Mouse (Mus musculus): ENCODE results near the gene Sez6. TPM values are rescaled to one million over a fixed set of nuclear protein-coding genes. Genes with fewer than 3 reads are reported as not detected.
A peak's percentile ranks its signal among the peaks of the same experiment; 100 is the strongest.

Gene Sez6
- 1.5 and 2.1 TPM in 2 replicates for polyA plus RNA-seq (2014; fragmentation: Nextera tagmentation; extraction: Ambion mirVana)

DNA sequence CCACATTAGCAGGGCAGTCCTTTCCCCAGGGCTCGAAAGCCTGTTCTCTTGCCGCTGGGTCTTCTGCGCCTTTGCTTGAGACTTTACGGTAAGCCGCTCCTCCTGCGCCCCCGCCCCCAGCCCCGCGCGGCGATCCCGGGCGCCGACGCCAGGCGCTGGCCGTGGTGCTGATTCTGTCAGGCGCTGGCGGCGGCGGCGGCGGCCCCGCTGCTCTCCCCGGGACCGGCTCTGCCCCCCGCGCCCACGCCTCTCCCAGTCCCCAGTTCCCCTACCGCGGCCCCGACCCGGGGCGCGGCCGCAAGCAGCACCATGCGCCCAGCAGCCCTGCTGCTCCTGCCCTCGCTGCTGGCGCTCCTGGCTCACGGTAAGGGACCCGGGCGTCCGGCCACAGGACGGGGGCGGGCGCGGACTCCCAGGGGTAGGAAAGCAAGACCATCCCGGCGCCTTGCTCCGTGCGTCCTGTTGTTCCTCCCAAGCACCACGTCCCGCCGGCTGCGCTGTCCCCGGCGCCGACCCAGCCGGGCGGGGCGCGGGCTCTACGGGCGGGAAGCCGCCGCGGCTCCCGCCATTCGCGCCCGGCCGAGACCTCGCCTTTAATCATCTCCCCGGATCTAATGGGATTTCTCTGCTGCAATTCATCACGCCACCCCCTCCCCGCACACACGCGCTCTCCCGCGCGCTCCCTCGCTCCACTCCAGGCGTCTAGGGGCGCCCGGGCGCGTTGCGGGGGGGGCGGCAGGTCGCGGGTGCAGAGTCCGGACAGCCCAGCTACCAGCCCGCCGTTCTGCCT lies at the start of gene Sez6:
Sez6 (plus strand) TSS at position 50 of the 790 bp plus-strand sequence.
- DNase-seq (ENCODE audit: low spot score) (peak; percentile 92), ATAC-seq (replicated peaks; ENCODE audit: insufficient number of reproducible peaks, low FRiP score, low TSS enrichment, low read depth) (peak; percentile 60)
- Histone ChIP-seq H3K4me2 (ENCODE audit: low read depth, low read length) (peak within 1 kb of the TSS; percentile 99), H3K9ac (replicated peaks; ENCODE audit: low read length) (peak within 1 kb of the TSS; percentile 28), H3K27ac (replicated peaks; ENCODE audit: low read depth, low read length) (no peak within 1 kb of the TSS), H3K4me3 (ENCODE audit: low read depth, low read length) (peak within 1 kb of the TSS; percentile 50), H3K9me3 (replicated peaks; ENCODE audit: control insufficient read depth, low read length) (no peaks in the 10 kb centered on the region), H3K27me3 (ENCODE audit: control insufficient read depth, insufficient read depth, low read length) (peaks cover 39% of the 10 kb centered on the region), H3K36me3 (replicated peaks; ENCODE audit: control insufficient read depth, insufficient read depth, low read depth, low read length) (no peaks in the 10 kb centered on the region), H3K4me1 (ENCODE audit: control insufficient read depth, insufficient read depth, low read length) (no peaks in the 10 kb centered on the region; the same call in 1 of the 2 replicates)
- under 1% methylated on average over 74 of the region's 94 CpGs for WGBS

DNA sequence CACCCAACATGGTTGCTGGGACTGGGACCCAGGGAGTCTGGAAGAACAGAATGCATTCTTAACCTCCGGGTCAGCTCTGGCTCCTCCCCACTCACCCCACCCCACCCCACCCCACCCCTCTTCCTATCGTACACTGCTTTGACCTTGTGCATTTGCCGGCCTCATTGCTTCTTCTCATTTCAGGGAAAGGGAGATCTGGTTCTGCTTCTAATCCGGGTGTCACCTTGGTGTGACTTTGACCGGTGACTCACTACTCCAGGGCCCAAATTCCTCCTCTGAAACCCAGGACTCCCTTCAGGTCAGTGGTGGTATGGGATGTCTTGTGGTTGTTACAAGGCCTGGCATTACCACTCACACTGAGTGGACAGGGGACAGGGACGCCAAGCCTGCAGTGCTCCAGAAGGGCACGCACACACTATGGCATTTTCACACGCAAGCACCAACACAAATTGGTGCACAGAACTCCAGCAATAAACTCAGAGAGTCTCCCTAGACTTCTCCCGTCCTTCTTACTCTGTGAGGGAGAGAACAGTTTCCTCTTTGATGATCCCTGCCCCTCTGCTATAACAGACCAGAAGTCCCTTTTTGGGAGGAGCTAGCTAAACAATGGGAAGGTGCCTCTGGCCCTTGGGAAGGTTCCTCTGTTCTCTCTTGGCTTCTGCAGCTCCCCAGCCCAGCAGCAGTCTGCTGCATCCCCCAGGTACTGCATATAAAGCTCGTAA lies 45.9 kb upstream of the Sez6 start:
- Histone ChIP-seq H3K4me3 (ENCODE audit: low read depth, low read length) (no peak overlapping the region), H3K27me3 (ENCODE audit: control insufficient read depth, insufficient read depth, low read length) (0 out of 2 replicates have a peak, but pooled peaks cover 5% of the 10 kb centered on the region), H3K4me2 (ENCODE audit: low read depth, low read length) (no peak overlapping the region), H3K9ac (replicated peaks; ENCODE audit: low read length) (no peak overlapping the region), H3K27ac (replicated peaks; ENCODE audit: low read depth, low read length) (no peak overlapping the region), H3K4me1 (ENCODE audit: control insufficient read depth, insufficient read depth, low read length) (peaks cover 15% of the 10 kb centered on the region), H3K36me3 (replicated peaks; ENCODE audit: control insufficient read depth, insufficient read depth, low read depth, low read length) (no peaks in the 10 kb centered on the region), H3K9me3 (replicated peaks; ENCODE audit: control insufficient read depth, low read length) (no peaks in the 10 kb centered on the region)
- DNase-seq (ENCODE audit: low spot score) (no peak), ATAC-seq (replicated peaks; ENCODE audit: insufficient number of reproducible peaks, low FRiP score, low TSS enrichment, low read depth) (0 out of 2 replicates have a peak, but pooled peaks have one; percentile 5)
- WGBS = 34% methylated on average over 10 of the region's 10 CpGs

DNA sequence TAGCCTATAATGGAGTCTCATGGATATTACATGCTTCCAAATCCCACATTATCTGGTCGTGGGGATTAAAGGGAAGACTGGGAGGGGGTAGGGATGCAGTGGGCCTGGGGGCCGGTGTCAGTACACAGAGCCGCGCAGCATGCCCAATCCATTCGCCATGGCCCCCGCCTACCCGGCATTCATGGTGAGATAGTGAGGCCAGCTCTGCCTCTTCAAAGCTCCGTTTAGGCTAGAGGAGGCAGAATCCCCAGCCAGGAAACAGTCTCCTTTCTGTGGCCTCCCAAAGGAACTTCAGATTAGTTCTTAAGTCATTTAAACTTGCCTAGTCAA lies 45.4 kb upstream of the Sez6 start:
- Histone ChIP-seq H3K27ac (replicated peaks; ENCODE audit: low read depth, low read length) (no peak overlapping the region), H3K36me3 (replicated peaks; ENCODE audit: control insufficient read depth, insufficient read depth, low read depth, low read length) (no peaks in the 10 kb centered on the region), H3K4me1 (ENCODE audit: control insufficient read depth, insufficient read depth, low read length) (peaks cover 15% of the 10 kb centered on the region), H3K4me2 (ENCODE audit: low read depth, low read length) (no peak overlapping the region), H3K9ac (replicated peaks; ENCODE audit: low read length) (no peak overlapping the region), H3K27me3 (ENCODE audit: control insufficient read depth, insufficient read depth, low read length) (0 out of 2 replicates have a peak, but pooled peaks cover 5% of the 10 kb centered on the region), H3K4me3 (ENCODE audit: low read depth, low read length) (no peak overlapping the region), H3K9me3 (replicated peaks; ENCODE audit: control insufficient read depth, low read length) (no peaks in the 10 kb centered on the region)
- DNase-seq (ENCODE audit: low spot score) (peak; percentile 51), ATAC-seq (replicated peaks; ENCODE audit: insufficient number of reproducible peaks, low FRiP score, low TSS enrichment, low read depth) (peak; percentile 66)
- 16% methylated on average over 8 of the region's 8 CpGs for WGBS

DNA sequence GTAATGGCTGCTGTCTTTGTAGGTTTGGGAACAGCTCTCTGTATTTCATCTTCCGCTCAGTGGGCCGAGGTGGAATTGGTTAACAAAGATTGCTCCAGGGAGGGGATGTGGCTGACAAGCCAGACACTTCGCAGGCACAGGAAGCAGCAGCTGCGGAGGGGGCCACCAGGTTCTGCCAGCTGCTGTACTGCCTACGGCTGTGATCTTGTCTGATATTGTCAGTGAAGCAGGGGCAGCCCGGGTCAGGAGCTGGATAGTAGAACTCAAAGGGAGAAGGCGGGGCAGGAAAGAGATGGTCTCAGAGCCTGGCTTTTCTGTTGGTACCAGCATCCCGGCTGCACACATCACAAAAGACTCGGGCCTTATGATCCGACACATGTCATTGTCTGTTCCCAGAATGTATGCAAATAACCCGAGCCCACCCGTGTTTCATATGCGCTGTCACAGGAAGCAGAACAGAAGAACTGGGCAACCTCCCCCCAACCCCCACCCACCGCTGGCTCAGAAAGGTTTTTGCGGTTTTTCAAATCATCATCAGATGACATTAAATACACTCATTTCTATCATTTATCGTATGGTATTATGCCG lies 43.1 kb upstream of the Sez6 start:
- 0 out of 2 replicates have a peak, but pooled peaks cover 2% of the 10 kb centered on the region for H3K27me3 ChIP-seq (ENCODE audit: control insufficient read depth, insufficient read depth, low read length)
- H3K36me3 ChIP-seq (replicated peaks; ENCODE audit: control insufficient read depth, insufficient read depth, low read depth, low read length) = no peaks in the 10 kb centered on the region
- H3K9me3 ChIP-seq (replicated peaks; ENCODE audit: control insufficient read depth, low read length) = no peaks in the 10 kb centered on the region
- ATAC-seq (replicated peaks; ENCODE audit: insufficient number of reproducible peaks, low FRiP score, low TSS enrichment, low read depth) = peak; percentile 58; the same call in 1 of the 2 replicates
- no peak overlapping the region for H3K27ac ChIP-seq (replicated peaks; ENCODE audit: low read depth, low read length)
- no peak overlapping the region; the same call in 1 of the 2 replicates for H3K9ac ChIP-seq (replicated peaks; ENCODE audit: low read length)
- H3K4me1 ChIP-seq (ENCODE audit: control insufficient read depth, insufficient read depth, low read length) = peaks cover 15% of the 10 kb centered on the region
- peak; percentile 52 for DNase-seq (ENCODE audit: low spot score)
- H3K4me2 ChIP-seq (ENCODE audit: low read depth, low read length) = peak overlapping the region; percentile 25
- whole genome bisulfite sequencing = 28% methylated on average over 17 of the region's 17 CpGs
- no peak overlapping the region for H3K4me3 ChIP-seq (ENCODE audit: low read depth, low read length)

DNA sequence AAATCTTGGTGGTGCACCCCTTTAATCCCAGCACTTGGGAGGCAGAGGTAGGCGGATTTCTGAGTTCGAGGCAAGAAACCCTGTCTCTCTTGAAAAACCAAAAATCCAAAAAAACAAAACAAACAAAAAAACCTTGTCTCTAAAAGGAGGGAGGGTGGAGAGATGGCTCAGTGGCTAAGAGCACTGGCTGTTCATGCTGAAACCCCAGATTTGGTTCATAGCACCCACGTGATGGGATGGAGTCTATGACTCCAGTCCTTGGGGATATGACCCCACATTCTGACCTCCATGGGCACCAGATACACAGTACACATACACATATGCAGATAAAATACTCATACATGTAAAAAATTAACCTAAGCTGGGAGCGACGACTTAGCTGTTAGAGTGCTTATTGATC lies 41.8 kb upstream of the Sez6 start:
- no peaks in the 10 kb centered on the region for H3K9me3 ChIP-seq (replicated peaks; ENCODE audit: control insufficient read depth, low read length)
- DNase-seq (ENCODE audit: low spot score) = no peak
- peaks cover 2% of the 10 kb centered on the region; the same call in 1 of the 2 replicates for H3K27me3 ChIP-seq (ENCODE audit: control insufficient read depth, insufficient read depth, low read length)
- H3K9ac ChIP-seq (replicated peaks; ENCODE audit: low read length) = no peak overlapping the region
- no peak overlapping the region for H3K4me3 ChIP-seq (ENCODE audit: low read depth, low read length)
- H3K4me2 ChIP-seq (ENCODE audit: low read depth, low read length) = no peak overlapping the region
- no peak overlapping the region for H3K27ac ChIP-seq (replicated peaks; ENCODE audit: low read depth, low read length)
- no peak for ATAC-seq (replicated peaks; ENCODE audit: insufficient number of reproducible peaks, low FRiP score, low TSS enrichment, low read depth)
- peaks cover 24% of the 10 kb centered on the region for H3K4me1 ChIP-seq (ENCODE audit: control insufficient read depth, insufficient read depth, low read length)
- WGBS = 85% methylated on average over 5 of the region's 5 CpGs
- no peaks in the 10 kb centered on the region for H3K36me3 ChIP-seq (replicated peaks; ENCODE audit: control insufficient read depth, insufficient read depth, low read depth, low read length)

DNA sequence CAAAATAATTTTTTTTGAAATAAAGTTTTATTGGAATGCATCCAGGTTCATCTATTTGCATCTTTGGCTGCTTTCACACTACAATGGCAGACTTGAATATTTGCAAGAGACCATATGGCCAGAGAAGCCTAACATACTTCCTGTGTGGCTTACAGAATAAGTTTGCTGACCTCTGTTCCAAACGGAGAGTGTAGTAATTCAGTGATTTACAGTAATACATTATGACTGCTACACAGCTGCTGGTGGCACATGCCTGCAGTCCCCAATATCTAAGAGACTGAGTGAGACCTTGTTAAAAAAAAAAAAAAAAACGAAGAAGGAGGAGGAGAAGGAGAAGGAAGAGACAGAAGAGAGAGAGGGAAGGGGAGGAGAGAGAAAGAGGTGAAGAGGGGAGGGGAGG lies 41.1 kb upstream of the Sez6 start:
- Histone ChIP-seq H3K4me2 (ENCODE audit: low read depth, low read length) (no peak overlapping the region), H3K4me1 (ENCODE audit: control insufficient read depth, insufficient read depth, low read length) (peaks cover 24% of the 10 kb centered on the region), H3K36me3 (replicated peaks; ENCODE audit: control insufficient read depth, insufficient read depth, low read depth, low read length) (no peaks in the 10 kb centered on the region), H3K27me3 (ENCODE audit: control insufficient read depth, insufficient read depth, low read length) (peaks cover 2% of the 10 kb centered on the region; the same call in 1 of the 2 replicates), H3K9me3 (replicated peaks; ENCODE audit: control insufficient read depth, low read length) (no peaks in the 10 kb centered on the region), H3K4me3 (ENCODE audit: low read depth, low read length) (no peak overlapping the region), H3K9ac (replicated peaks; ENCODE audit: low read length) (no peak overlapping the region), H3K27ac (replicated peaks; ENCODE audit: low read depth, low read length) (no peak overlapping the region)
- WGBS = 29% methylated on average over 1 of the region's 2 CpGs
- DNase-seq (ENCODE audit: low spot score) (no peak), ATAC-seq (replicated peaks; ENCODE audit: insufficient number of reproducible peaks, low FRiP score, low TSS enrichment, low read depth) (no peak)

DNA sequence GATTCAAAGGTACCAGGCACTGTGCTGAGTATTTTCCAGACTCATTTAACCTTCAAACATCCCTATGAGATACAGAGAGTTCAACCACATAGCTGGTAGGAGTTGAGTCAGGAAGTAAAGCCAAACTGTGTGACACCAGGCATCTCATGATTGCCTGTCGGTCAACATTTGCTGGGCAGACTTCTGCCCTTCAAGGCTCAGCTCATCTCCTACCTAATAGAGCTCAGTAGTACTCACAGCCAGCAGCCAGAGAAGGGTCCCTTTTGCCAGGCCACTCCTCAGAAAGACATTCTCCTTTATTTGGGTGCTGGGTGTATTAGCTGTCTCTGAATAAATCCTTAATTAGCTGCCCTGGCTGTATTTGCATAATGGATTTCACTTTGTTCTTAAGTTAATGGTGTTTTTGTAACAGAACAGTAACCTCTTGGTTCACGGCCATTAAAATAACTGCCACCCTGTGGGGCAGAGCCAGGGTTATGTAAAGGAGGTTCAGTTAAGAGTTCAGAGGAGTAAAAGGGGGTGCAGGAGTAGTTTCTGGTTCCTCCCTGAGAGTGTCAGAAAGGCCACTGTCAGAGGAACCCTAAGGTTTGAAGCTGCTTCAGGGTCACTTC lies 39.8 kb upstream of the Sez6 start:
- no peaks in the 10 kb centered on the region for H3K36me3 ChIP-seq (replicated peaks; ENCODE audit: control insufficient read depth, insufficient read depth, low read depth, low read length)
- no peak overlapping the region for H3K4me3 ChIP-seq (ENCODE audit: low read depth, low read length)
- no peak overlapping the region for H3K27ac ChIP-seq (replicated peaks; ENCODE audit: low read depth, low read length)
- H3K4me2 ChIP-seq (ENCODE audit: low read depth, low read length) = no peak overlapping the region
- no peaks in the 10 kb centered on the region; the same call in 1 of the 2 replicates for H3K27me3 ChIP-seq (ENCODE audit: control insufficient read depth, insufficient read depth, low read length)
- H3K9me3 ChIP-seq (replicated peaks; ENCODE audit: control insufficient read depth, low read length) = no peaks in the 10 kb centered on the region
- H3K9ac ChIP-seq (replicated peaks; ENCODE audit: low read length) = no peak overlapping the region
- no peak for ATAC-seq (replicated peaks; ENCODE audit: insufficient number of reproducible peaks, low FRiP score, low TSS enrichment, low read depth)
- no peak for DNase-seq (ENCODE audit: low spot score)
- H3K4me1 ChIP-seq (ENCODE audit: control insufficient read depth, insufficient read depth, low read length) = peaks cover 17% of the 10 kb centered on the region
- 51% methylated on average over 2 of the region's 2 CpGs for WGBS
